In the genomic region with DNA sequence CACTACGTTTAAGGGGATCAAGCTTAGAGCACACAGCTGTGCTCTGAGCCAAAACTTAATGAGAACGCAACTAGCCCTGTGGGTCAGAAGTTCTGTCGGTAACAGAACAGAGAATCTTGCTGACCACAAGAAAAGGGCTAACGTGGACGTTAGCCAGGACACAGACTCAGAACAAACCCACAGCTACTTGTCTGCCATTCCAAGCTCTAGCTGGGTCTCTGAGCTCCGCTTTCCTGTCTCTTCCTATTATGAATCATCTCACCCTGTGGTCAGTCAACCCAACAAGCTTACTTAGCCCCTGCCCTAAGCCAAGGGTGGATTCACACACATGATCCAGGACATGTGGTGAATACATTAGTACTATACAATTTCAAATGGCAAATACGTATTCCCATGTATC, we compare ENCODE assay signal across 24 mouse cellular contexts. TPM values are rescaled to one million over a fixed set of nuclear protein-coding genes. Genes with fewer than 3 reads are reported as not detected.
A peak's percentile ranks its signal among the peaks of the same experiment; 100 is the strongest.
DNase-seq lines count a peak whose midpoint lies in the region; ATAC-seq and TF ChIP-seq lines count a peak whose summit lies in the region.
"Had no signal": no experiment of that assay in that cellular context is flagged by ENCODE, and none has a peak within 500 bp of the region (broad histone marks: within the 10 kb centered on the region; RNA-seq: fewer than 3 reads in every experiment).

No protein-coding gene starts in this region.

- no peak for DNase-seq in heart, adult 8-10 months (ENCODE audit: low spot score)
- DNase-seq in kidney, postnatal 36 days, result peak; percentile 23 to 31
- DNase-seq in kidney, postnatal 25 days, result no peak
- DNase-seq in lung, postnatal 14 days, result no peak
- DNase-seq: adrenal gland, adult 8-10 months; adrenal gland, postnatal 36 days; B cell, adult 2 months; cerebellum, adult 2 months; cerebellum, postnatal 10 days; gastrocnemius, postnatal 14 days had no signal

- H3K79me3 ChIP-seq in C2C12 (ENCODE audit: low read depth), result no peaks in the 10 kb centered on the region

- H3K4me2 ChIP-seq in heart, embryonic 12.5 days, result no peak overlapping the region
- H3K4me2 ChIP-seq in myocyte (ENCODE audit: low read depth), result peak overlapping the region; percentile 37
- H3K4me2 ChIP-seq: forebrain, embryonic 15.5 days; heart, embryonic 15.5 days; hindbrain, embryonic 15.5 days had no signal

- TF ChIP-seq POLR2A in myocyte (IDR thresholded peaks at IDR 0.05; ENCODE audit: insufficient read length, low read depth), result no peak

- no peaks in the 10 kb centered on the region for H3K36me3 ChIP-seq in heart, embryonic 12.5 days
- H3K36me3 ChIP-seq in C2C12 (ENCODE audit: control insufficient read depth, insufficient read depth), result no peaks in the 10 kb centered on the region
- H3K36me3 ChIP-seq in myocyte (ENCODE audit: control insufficient read depth, insufficient read depth), result no peaks in the 10 kb centered on the region
- H3K36me3 ChIP-seq: embryonic facial prominence, embryonic 10.5 days; forebrain, embryonic 15.5 days; heart, embryonic 15.5 days; hindbrain, embryonic 10.5 days; hindbrain, embryonic 15.5 days had no signal

- peaks cover 17% of the 10 kb centered on the region for H3K27me3 ChIP-seq in heart, embryonic 12.5 days (replicated peaks)
- H3K27me3 ChIP-seq in C2C12 (ENCODE audit: control insufficient read depth, insufficient read depth, insufficient read length) (peaks cover 17% of the 10 kb centered on the region), myocyte (ENCODE audit: control insufficient read depth, insufficient read depth, insufficient read length) (peaks cover 7% of the 10 kb centered on the region)
- H3K27me3 ChIP-seq: forebrain, embryonic 15.5 days; hindbrain, embryonic 15.5 days had no signal

- H3K27ac ChIP-seq in heart, embryonic 12.5 days (ENCODE audit: poor library complexity, severe bottlenecking), result no peak overlapping the region
- H3K27ac ChIP-seq: embryonic facial prominence, embryonic 10.5 days; forebrain, embryonic 15.5 days; hindbrain, embryonic 10.5 days; hindbrain, embryonic 15.5 days had no signal

- no peaks in the 10 kb centered on the region for H3K79me2 ChIP-seq in C2C12 (ENCODE audit: control insufficient read depth, insufficient read depth)
- H3K79me2 ChIP-seq in myocyte (ENCODE audit: control insufficient read depth, insufficient read depth), result no peaks in the 10 kb centered on the region

- TF ChIP-seq CTCF in C2C12 (IDR thresholded peaks at IDR 0.05; ENCODE audit: control insufficient read depth, insufficient read depth, insufficient read length), result no peak

- peaks cover 59% of the 10 kb centered on the region for H3K4me1 ChIP-seq in heart, embryonic 12.5 days (replicated peaks)
- H3K4me1 ChIP-seq: hindbrain, embryonic 15.5 days had no signal

- no peak overlapping the region for H3K4me3 ChIP-seq in heart, embryonic 12.5 days
- no peak overlapping the region for H3K4me3 ChIP-seq in C2C12 (ENCODE audit: insufficient read depth, poor library complexity, severe bottlenecking)
- H3K4me3 ChIP-seq in myocyte, result no peak overlapping the region
- H3K4me3 ChIP-seq: embryonic facial prominence, embryonic 10.5 days; forebrain, embryonic 15.5 days; heart, embryonic 15.5 days; hindbrain, embryonic 10.5 days; hindbrain, embryonic 15.5 days had no signal

- H3K9me3 ChIP-seq in heart, embryonic 12.5 days (replicated peaks), result no peaks in the 10 kb centered on the region
- H3K9me3 ChIP-seq: embryonic facial prominence, embryonic 10.5 days; forebrain, embryonic 15.5 days; heart, embryonic 15.5 days; hindbrain, embryonic 10.5 days; hindbrain, embryonic 15.5 days had no signal

- H3ac ChIP-seq in C2C12 (ENCODE audit: control insufficient read depth, insufficient read length, low read depth) (no peak overlapping the region), myocyte (ENCODE audit: control insufficient read depth, insufficient read length) (no peak overlapping the region)

- 0 out of 2 replicates have a peak overlapping the region, but pooled peaks have one; percentile 1 for H3K9ac ChIP-seq in heart, embryonic 12.5 days
- H3K9ac ChIP-seq: forebrain, embryonic 15.5 days; heart, embryonic 15.5 days; hindbrain, embryonic 15.5 days had no signal

- 69% methylated on average over 7 of the region's 7 CpGs for WGBS in heart, embryonic 12.5 days

- no peak for ATAC-seq in heart, embryonic 12.5 days (ENCODE audit: insufficient number of reproducible peaks, low FRiP score)
- ATAC-seq in frontal cortex, adult (ENCODE audit: low TSS enrichment), result no peak
- ATAC-seq: forebrain, embryonic 15.5 days; intestine, embryonic 16.5 days had no signal

TF ChIP-seq in C2C12, 6 proteins besides CTCF, POLR2A, EP300 and RAD21:
- TF ChIP-seq CEBPB (IDR thresholded peaks at IDR 0.05; ENCODE audit: low read depth), result no peak
- TF ChIP-seq MYOG (IDR thresholded peaks at IDR 0.05; ENCODE audit: control insufficient read depth, extremely low read depth, insufficient read length), result no peak
- TF ChIP-seq USF1 (IDR thresholded peaks at IDR 0.05; ENCODE audit: low read depth), result peak; percentile 7
- TF ChIP-seq FOSL1 (IDR thresholded peaks at IDR 0.05; ENCODE audit: insufficient read depth, low read length, poor library complexity, severe bottlenecking), result no peak
- TF ChIP-seq MAX (IDR thresholded peaks at IDR 0.05), result no peak

TF ChIP-seq in myocyte, 11 proteins besides CTCF, POLR2A, EP300 and RAD21:
- no peak for TF ChIP-seq E2F4 (IDR thresholded peaks at IDR 0.05; ENCODE audit: insufficient read depth)
- TF ChIP-seq USF1 (IDR thresholded peaks at IDR 0.05; ENCODE audit: low read depth), result no peak
- TF ChIP-seq SRF (IDR thresholded peaks at IDR 0.05; ENCODE audit: control insufficient read depth, insufficient read length, low read depth), result no peak

RNA-seq across cellular contexts. Expression of a gene that starts 12.9 kb away (rescaled TPM):
- not detected in 2 replicates for polyA plus RNA-seq in heart, embryonic 12.5 days (2016; fragmentation: Nextera tagmentation; extraction: Ambion mirVana)
- total RNA-seq in heart, adult 8-10 months (2022), result not detected
- polyA plus RNA-seq in C2C12 (2012; fragmentation: generic; extraction: Trizol), result not detected
- polyA plus RNA-seq in myocyte (2012; fragmentation: generic; extraction: Trizol), result not detected
- total RNA-seq: adrenal gland, adult 8-10 months; adrenal gland, postnatal 36 days; gastrocnemius, postnatal 14 days; granulocyte monocyte progenitor cell, adult 5-6 weeks; heart, postnatal 25 days; MEL had no signal
- polyA plus RNA-seq: cerebellum, adult 2 months; embryonic facial prominence, embryonic 14.5 days; forebrain, embryonic 15.5 days; heart, embryonic 15.5 days; hindbrain, embryonic 10.5 days; hindbrain, embryonic 15.5 days; intestine, embryonic 16.5 days had no signal

RNA-seq across cellular contexts. Expression of a gene that starts 27.1 kb away (rescaled TPM):
- polyA plus RNA-seq in heart, embryonic 12.5 days (2016; fragmentation: Nextera tagmentation; extraction: Ambion mirVana), result 0.49 and 1.4 TPM in 2 replicates
- not detected for total RNA-seq in heart, adult 8-10 months (2022)
- polyA plus RNA-seq in C2C12 (2012; fragmentation: generic; extraction: Trizol), result not detected
- polyA plus RNA-seq in myocyte (2012; fragmentation: generic; extraction: Trizol), result not detected
- total RNA-seq: adrenal gland, adult 8-10 months; adrenal gland, postnatal 36 days; gastrocnemius, postnatal 14 days; granulocyte monocyte progenitor cell, adult 5-6 weeks; heart, postnatal 25 days; MEL had no signal
- polyA plus RNA-seq: intestine, embryonic 16.5 days had no signal

RNA-seq across cellular contexts. Expression of a gene that starts 49.9 kb away (rescaled TPM):
- polyA plus RNA-seq in heart, embryonic 12.5 days (2016; fragmentation: Nextera tagmentation; extraction: Ambion mirVana), result 3.9 and 4.6 TPM in 2 replicates
- total RNA-seq in heart, adult 8-10 months (2022), result 1 to 10 TPM; 2.4 to 7.4 (median 4.8) TPM
- polyA plus RNA-seq in C2C12 (2012; fragmentation: generic; extraction: Trizol), result 3.2 TPM
- polyA plus RNA-seq in myocyte (2012; fragmentation: generic; extraction: Trizol), result 1.9 TPM
- total RNA-seq: granulocyte monocyte progenitor cell, adult 5-6 weeks had no signal

Comparison
In these comparisons a context has a peak if more than half of its experiments do, and no peak if none do; other contexts are left out.
1. DNase-seq: peak in kidney, postnatal 36 days (2 of 2); none in heart, adult 8-10 months (single experiment), kidney, postnatal 25 days (0 of 2) and lung, postnatal 14 days (single experiment).